Mouse (Mus musculus): ENCODE results near the gene Ldha.

Ldha gene

GRCm38 (mm10) chr7:46833266-46833665, 8.0 kb upstream of the Ldha start:
- ChIA-PET CTCF (no interaction called here), POLR2A (interaction anchor here in 2 of 4 experiments (0.6 to 4.3 kb wide), 8 partner anchors 11 to 38 kb away, joined by 3 to 26 read pairs (median 4); partner anchors contain the start of genes Gtf2h1 (in 1 of the 2) and Hps5 (in 1 of the 2))

DNA sequence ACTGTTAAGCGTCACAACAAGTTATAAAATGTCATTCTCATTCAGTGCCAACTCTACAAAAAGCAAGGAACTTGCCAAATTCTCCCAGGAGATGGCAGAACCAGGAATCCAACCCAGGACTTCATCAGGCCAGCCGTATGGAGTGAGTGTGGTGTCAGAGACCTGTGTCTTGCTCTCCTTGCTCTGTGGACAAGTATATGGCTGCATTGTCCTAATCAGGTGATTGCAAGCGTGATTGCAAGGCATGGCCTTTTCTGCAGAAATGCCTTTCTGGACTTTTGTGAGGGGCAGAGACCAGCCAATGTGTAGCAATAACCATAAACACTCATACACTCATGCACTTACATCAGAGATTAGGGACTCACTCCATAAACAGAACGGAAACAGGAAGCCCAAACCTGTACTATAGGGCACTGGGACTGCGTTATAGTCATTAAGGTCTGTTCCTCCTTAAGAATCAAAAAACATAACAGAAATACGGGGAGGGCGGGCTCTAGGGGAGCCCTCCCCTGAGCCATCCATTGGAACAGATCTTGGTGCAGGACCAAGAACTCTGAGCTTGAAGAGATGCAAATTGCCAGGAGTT, 7.5 kb upstream of the Ldha start:
- POLR2A ChIA-PET = interaction anchor here in 2 of 4 experiments (0.6 to 4.3 kb wide), 4 partner anchors 11 to 34 kb away, joined by 3 to 26 read pairs (median 7); no protein-coding TSS in a partner anchor
- CTCF ChIA-PET = no interaction called here

DNA sequence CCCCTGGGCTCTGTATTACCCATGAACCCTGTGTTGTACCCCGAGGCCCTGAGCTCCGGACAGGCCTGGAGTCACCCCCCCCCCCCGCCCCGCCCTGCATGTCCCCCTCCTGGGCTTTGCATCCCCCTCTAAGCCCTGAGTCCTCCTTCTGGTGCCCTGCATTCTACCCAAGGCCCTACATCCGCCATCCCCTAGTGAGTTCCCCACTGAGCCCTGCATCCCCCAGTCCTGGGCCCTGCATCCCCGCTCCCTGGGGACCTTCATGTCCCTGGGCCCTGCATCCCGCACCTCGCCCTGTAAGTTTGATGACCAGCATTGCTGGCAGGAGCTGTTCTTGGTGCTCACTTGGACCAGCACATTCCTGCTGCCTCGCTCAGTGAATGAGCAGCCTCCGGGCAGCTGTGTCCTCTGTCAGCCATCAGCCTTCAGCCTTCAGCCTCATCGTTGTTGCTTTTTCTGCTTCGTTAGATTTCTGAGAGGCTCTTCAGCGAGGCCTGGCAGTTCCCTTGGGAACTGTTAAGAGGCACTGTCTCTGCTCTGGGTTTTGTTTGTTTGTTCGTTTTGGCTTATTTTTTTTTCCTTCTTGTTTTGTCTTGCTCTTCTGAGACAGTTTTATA, 6.2 kb upstream of the Ldha start:
- CTCF ChIA-PET = interaction anchor here in 2 of 4 experiments (0.6 to 1.1 kb wide), 2 partner anchors 10 to 123 kb away, joined by 3 to 4 read pairs; partner anchors contain the start of gene Uevld (in 1 of the 2)
- POLR2A ChIA-PET = interaction anchor here in 3 of 4 experiments (0.7 to 1.4 kb wide), 12 partner anchors 10 to 203 kb away, joined by 3 to 5 read pairs (median 4); partner anchors contain the start of genes Gtf2h1 (in 1 of the 3) and Hps5 (in 1 of the 3)

GRCm38 (mm10) chr7:46836357-46836756, 4.9 kb upstream of the Ldha start:
- POLR2A ChIA-PET = interaction anchor here in 2 of 4 experiments (1.0 to 5.0 kb wide), 5 partner anchors 8 to 17 kb away, joined by 3 to 32 read pairs (median 14); no protein-coding TSS in a partner anchor

GRCm38 (mm10) chr7:46837073-46837472, 4.2 kb upstream of the Ldha start:
- POLR2A ChIA-PET = interaction anchor here in 3 of 4 experiments (0.6 to 5.0 kb wide), 12 partner anchors 8 to 32 kb away, joined by 3 to 32 read pairs (median 6); no protein-coding TSS in a partner anchor
- CTCF ChIA-PET = interaction anchor here in 1 of 4 experiments (1.3 to 1.7 kb wide), 2 partner anchors 9 to 13 kb away, joined by 4 to 5 read pairs; no protein-coding TSS in a partner anchor

More at GRCm38 (mm10) chr7:46836357-46836756, 4.9 kb upstream of the Ldha start:
- CTCF ChIA-PET = no interaction called here

DNA sequence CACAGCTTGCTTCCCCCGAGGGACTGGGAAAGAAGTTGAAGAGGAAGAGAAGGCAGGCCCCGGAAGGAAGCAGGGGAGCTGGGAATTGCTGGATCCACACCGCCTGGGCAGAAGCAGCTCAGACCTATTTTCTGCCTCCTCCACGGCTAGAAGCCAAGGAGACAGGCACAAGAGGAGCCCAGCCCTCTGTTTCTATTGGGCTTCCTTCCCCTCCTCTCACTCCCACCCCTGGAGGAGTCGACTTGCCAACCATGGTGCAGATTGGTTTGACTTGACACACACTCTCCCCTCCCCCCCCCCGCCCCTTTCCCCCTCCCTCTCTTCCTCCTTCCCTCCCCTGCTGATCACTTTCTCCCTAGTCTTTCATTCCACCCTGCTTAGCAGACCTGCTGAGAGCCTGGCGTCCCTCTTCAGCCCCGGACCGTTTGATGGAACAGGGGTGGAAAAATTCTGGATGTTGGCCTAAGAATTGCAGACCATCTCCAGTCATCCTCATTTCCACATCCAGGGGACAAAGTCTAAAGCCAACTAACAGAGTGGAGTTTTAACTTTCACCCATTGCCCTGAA, 3.1 kb upstream of the Ldha start:
- CTCF ChIA-PET = interaction anchor here (0.6 to 1.8 kb wide), 8 partner anchors 8 to 620 kb away, joined by 3 to 6 read pairs (median 4); no protein-coding TSS in a partner anchor
- POLR2A ChIA-PET = interaction anchor here in 3 of 4 experiments (0.6 to 5.0 kb wide), 25 partner anchors 7 to 236 kb away, joined by 3 to 32 read pairs (median 5); partner anchors contain the start of genes Gtf2h1 (in 2 of the 3), Hps5 (in 2 of the 3), Saa4 (in 1 of the 3) and Sergef (in 1 of the 3)

- ChIA-PET POLR2A (interaction anchor here (0.8 to 5.0 kb wide), 23 partner anchors 8 to 237 kb away, joined by 3 to 32 read pairs (median 3); partner anchors contain the start of genes Gtf2h1 (in 2 of the 4), Hps5 (in 2 of the 4) and Sergef (in 1 of the 4)), CTCF (interaction anchor here (0.6 to 1.8 kb wide), 6 partner anchors 9 to 121 kb away, joined by 3 to 5 read pairs (median 4); no protein-coding TSS in a partner anchor)
These were observed 2.4 kb upstream of the Ldha start for GRCm38 (mm10) chr7:46838891-46839302.

DNA sequence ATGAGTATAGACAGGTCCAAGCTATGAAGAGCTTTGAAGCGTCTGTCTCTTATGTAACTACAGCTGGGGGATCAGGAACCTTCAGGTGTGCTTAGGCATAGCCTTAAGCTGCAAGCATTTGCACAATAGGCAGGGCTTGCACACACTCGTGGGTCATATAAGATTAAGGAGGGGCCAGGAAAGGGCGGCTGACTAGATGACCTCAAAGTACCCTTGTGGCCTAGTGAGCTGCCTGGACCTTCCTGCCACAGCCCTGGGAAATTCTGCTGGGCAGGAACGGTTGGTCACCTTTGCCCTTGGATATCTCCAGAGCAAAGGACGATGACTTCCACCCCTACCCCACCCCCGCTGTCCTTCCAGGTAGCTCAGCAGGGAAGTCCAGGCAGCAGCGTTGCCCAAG, 1.8 kb upstream of the Ldha start:
- POLR2A ChIA-PET = interaction anchor here (0.6 to 5.0 kb wide), 35 partner anchors 8 to 1092 kb away, joined by 3 to 32 read pairs (median 4); partner anchors contain the start of genes Gtf2h1 (in 3 of the 4), Hps5 (in 3 of the 4) and Sergef (in 1 of the 4)
- CTCF ChIA-PET = interaction anchor here in 1 of 4 experiments (0.6 to 1.8 kb wide), 3 partner anchors 9 to 110 kb away, joined by 3 to 5 read pairs (median 4); no protein-coding TSS in a partner anchor

DNA sequence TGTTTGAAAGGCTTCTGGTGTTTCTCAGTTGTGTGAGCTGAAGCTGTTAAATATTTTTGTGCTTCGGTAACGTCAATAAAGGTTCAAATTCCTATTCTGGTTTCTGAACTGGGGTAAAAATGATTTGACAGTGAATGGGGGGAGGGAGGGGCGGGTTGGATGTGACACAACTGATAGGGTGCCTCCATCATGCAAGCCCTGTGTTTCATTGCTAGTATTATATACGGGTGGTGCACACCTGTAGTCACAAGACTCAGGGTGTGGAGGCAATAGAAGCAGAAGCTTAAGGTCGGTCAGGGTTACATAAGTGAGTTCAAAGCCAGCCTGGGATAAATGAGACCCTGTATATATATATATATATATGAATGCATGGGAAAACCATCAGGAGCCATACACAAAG, 1.4 kb upstream of the Ldha start:
- ChIA-PET POLR2A (interaction anchor here (0.6 to 5.0 kb wide), 28 partner anchors 8 to 1093 kb away, joined by 3 to 32 read pairs (median 4); partner anchors contain the start of genes Gtf2h1 (in 1 of the 4), Hps5 (in 1 of the 4) and Sergef (in 1 of the 4)), CTCF (interaction anchor here in 1 of 4 experiments (1.8 kb wide), 2 partner anchors 10 to 15 kb away, joined by 4 to 5 read pairs; no protein-coding TSS in a partner anchor)

GRCm38 (mm10) chr7:46840326-46840725, 949 bp upstream of the Ldha start:
- ChIA-PET CTCF (interaction anchor here in 2 of 4 experiments (0.5 to 1.8 kb wide), 2 partner anchors 15 to 1141 kb away, joined by 3 to 4 read pairs; partner anchors contain the start of gene Car11 (in 1 of the 2)), POLR2A (interaction anchor here in 3 of 4 experiments (0.6 to 5.0 kb wide), 16 partner anchors 8 to 201 kb away, joined by 3 to 32 read pairs (median 4); partner anchors contain the start of genes Gtf2h1 (in 1 of the 3), Hps5 (in 1 of the 3) and Sergef (in 1 of the 3))

- ChIA-PET POLR2A (interaction anchor here in 2 of 4 experiments (0.8 to 1.9 kb wide), 6 partner anchors 10 to 33 kb away, joined by 3 to 9 read pairs (median 6); no protein-coding TSS in a partner anchor), CTCF (no interaction called here)
These were observed 1.0 kb downstream of the Ldha start for GRCm38 (mm10) chr7:46842278-46842677.

DNA sequence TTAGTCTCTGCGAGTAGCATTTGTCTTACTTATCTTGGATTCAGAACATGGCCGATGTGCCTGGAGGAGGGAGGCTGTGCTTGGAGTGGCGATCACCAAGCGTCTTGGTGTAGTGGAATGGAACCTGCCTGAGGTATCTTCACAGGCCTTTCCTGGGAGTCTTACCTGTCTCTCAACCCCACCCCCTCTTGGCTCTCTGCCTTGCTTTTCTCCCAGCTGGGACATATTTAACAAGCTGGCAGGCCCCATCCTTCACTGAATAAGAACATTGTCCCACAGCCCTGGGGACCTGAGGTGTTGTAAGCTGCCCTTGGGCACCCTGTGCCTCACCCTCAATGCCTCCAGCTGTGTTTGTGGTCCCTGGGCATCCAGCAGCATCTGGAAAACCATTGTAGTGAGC, 2.3 kb downstream of the Ldha start:
- POLR2A ChIA-PET = interaction anchor here in 2 of 4 experiments (2.6 to 4.8 kb wide), 3 partner anchors 12 to 17 kb away, joined by 26 to 44 read pairs (median 44); no protein-coding TSS in a partner anchor
- CTCF ChIA-PET = no interaction called here

DNA sequence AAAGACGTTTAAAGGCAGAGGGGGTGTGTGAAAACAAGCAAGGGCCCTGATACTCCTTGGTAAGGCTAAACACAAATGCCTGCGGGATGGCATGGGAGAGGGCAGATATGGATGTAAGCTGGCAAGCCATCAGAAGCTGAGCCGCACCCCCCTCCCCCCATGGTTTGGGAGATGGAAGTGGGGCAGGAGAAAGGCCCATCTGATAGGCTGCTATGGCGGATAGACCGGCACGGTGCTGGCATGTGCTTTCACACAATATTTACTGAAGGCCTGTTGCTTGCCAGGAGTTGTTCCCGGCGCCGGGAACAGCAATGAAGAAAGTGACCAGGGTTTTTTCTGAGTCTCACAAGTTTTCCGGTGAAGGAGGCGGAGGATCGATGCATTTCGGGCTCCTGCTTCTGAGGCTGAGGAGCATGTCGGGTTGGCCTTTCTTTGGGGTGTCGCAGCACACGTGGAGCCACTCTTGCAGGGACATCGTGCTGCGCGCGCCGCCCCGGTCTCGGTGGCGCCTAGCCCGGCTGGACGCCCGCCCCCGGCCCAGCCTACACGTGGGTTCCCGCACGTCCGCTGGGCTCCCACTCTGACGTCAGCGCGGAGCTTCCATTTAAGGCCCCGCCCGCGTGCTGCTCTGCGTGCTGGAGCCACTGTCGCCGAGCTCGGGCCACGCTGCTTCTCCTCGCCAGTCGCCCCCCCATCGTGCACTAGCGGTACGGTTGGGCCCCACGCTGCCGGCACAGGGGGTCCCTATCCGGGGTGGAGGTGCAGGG, 4.1 kb downstream of the Ldha start:
- ChIA-PET POLR2A (interaction anchor here (0.5 to 6.3 kb wide), 49 partner anchors 7 to 1859 kb away, joined by 3 to 44 read pairs (median 4); partner anchors contain the start of genes Gtf2h1 (in 3 of the 4), Hps5 (in 3 of the 4), Ldhc (in 1 of the 4) and Prmt1 (in 1 of the 4)), CTCF (interaction anchor here (0.6 to 1.7 kb wide), 6 partner anchors 16 to 135 kb away, joined by 3 to 4 read pairs (median 3); partner anchors contain the start of gene Saal1 (in 1 of the 4))

GRCm38 (mm10) chr7:46845978-46846485, 4.8 kb downstream of the Ldha start:
- ChIA-PET CTCF (interaction anchor here in 2 of 4 experiments (0.6 to 1.7 kb wide), 4 partner anchors 17 to 135 kb away, joined by 3 to 4 read pairs (median 3); no protein-coding TSS in a partner anchor), POLR2A (interaction anchor here (0.6 to 6.3 kb wide), 40 partner anchors 7 to 231 kb away, joined by 3 to 44 read pairs (median 4); partner anchors contain the start of genes Gtf2h1 (in 3 of the 4), Hps5 (in 3 of the 4), Ldhc (in 1 of the 4) and Sergef (in 1 of the 4))

DNA sequence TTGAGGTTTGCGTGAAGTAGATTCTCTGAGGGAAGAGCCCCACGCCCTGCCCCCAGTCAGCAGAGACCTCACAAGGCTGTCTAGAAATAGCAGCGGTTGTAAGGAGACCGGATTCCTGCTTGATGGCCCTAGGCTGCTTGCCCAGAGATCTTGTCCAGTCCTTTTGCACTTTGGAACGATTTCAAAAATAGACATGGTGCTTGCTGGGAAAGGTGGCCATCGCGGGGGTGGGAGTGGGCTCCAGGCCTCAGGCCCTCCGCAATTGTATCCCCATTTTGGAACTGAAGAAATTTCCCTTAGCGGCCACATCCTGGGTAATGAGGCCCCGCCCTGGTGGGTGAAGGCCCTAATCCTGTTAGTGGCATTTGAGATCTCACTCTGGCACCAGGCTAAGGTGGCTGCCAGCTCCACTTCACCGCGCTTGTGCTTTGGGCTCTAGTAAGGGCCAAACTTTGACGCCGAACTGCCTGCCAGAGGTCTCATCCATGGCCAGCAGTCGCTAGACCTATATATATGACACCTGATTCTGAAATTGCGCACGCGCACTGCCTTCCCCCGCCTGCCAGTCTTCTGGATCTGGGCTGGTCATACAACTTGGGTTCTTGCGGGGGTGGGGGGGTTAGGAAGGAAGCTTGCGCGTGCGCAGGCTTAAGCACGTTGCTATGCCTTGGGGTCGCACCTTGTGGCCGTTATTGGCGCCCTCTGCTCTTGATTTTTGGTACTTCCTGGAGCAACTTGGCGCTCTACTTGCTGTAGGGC, 5.4 kb downstream of the Ldha start:
- CTCF ChIA-PET = interaction anchor here in 2 of 4 experiments (0.6 to 1.2 kb wide), 4 partner anchors 17 to 136 kb away, joined by 3 to 4 read pairs (median 3); no protein-coding TSS in a partner anchor
- POLR2A ChIA-PET = interaction anchor here (0.5 to 6.3 kb wide), 26 partner anchors 8 to 208 kb away, joined by 3 to 44 read pairs (median 5); partner anchors contain the start of genes Gtf2h1 (in 3 of the 4), Hps5 (in 3 of the 4), Ldhc (in 1 of the 4) and Sergef (in 1 of the 4)
